Mouse (Mus musculus): ENCODE results near the gene Arrdc1.

The Arrdc1 gene

DNA sequence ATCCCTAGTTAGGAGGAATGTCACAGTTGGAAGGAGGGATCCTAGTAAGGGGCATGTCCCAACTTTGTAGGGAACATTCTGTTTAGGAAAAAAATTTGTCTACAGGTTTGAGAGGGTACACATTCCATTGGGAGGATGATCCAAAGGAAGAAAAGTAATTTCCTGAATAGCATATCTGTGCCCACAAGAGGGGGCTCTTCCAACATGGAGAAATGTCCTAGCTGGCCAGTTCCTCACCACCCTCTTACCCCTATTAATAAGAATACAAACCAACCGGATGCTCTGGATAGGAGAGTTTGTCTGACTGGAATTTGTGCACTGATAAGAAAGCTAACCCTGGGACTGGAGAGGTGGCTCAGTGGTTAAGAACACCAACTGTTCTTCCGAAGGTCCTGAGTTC, 11.5 kb downstream of the Arrdc1 start:
- no peak for DNase-seq (ENCODE audit: low read depth)

DNA sequence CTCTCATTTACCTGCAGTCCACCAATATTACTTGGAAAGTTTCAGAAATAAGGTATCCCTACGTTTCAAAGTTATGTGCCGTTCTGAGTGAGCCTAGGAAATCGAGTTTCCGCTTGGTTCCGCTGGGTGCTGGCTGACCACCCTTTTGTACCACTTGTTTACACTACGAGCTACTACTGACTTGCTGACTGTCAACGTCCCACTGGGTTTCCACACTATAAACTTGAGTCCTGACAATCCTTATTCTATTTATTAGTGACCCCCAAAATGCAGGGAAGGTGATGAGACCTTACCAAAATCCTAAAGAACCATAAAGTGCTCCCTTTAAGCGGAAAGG, 15.2 kb downstream of the Arrdc1 start:
- DNase-seq (ENCODE audit: low read depth) = no peak

DNA sequence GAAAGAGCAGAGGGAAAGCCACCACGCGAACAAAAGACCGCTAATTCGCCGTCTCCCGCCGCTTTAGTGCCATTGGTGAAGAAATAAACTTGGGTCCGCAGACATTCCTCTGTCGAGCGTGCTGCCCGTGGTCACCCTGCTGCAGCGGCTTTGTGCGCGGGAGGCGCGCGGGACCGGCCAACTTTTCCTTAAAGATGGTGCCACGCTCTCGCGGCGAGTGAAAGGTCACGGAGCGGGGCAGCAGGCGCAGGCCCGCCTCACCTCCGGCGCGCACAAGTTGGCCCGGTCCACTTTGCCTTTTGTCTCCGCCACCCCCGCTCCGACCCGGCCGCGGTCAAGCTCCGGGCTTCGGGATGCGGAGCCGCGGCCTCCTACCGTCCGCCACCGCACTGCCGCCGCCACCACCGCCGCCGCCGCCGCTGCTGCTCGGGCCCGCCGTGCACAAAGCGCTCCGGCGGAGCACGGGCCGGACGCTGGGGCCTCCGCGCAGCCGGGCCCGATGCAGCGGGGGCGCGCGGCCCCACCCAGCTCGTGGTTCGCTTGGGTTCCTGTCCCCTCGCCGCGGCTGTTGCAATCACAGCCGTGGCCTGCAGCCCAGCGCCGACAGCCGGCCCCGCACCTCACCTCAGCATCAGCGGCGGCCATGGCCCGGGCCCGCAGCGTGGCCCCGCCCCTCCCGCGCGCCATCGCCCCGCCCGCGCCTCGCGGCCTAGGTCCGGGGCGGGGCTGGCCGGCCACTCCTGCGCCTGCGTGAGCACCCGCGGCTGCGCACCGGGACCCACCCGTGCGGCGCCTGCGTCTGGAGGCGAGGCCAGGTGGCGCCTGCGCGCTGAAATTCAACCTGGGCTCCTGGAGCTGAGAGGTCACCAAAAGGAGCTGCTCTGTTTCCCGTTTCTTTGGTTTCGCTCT, 15.9 kb downstream of the Arrdc1 start, which contains the start of gene Ehmt1:
TSS of gene Ehmt1 (minus strand) at position 685 of the 909 bp plus-strand sequence.
- peak; percentile 82 for DNase-seq (ENCODE audit: low read depth)

DNA sequence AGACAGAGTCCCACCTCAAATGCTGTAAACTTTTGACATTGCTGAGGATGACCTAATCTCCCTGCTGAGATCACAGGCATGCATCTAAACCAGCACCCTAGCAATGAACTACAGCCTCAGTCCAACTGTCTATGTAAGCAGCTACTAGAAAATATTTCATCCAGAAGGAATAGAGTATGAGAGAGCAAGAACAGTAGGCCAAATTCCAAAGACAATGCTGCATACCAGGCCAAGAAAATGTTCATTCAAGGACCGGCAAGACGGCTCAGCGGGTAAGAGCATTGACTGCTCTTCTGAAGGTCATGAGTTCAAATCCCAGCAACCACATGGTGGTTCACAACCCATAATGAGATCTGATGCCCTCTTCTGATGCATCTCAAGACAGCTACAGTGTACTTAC, 20.3 kb downstream of the Arrdc1 start:
- no peak for DNase-seq (ENCODE audit: low read depth)

DNA sequence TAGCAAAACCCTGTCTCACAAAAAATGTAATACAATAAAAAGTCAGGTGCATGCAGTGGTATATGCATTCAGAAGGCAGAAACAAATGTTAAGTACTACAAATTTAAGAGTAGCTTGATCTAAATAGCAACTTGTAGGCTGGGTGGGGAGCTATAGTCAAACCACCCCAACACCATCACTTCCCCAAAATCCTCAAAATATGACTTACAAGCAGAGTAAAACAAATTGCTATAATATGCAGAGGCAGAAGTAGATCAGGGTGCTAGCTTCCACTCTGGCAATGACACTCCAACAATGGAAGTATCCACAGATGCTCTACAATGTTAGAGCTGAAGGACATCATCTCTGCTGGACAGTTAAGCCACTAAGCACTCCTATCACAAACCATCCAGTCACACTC, 22.5 kb downstream of the Arrdc1 start:
- no peak for DNase-seq (ENCODE audit: low read depth)

DNA sequence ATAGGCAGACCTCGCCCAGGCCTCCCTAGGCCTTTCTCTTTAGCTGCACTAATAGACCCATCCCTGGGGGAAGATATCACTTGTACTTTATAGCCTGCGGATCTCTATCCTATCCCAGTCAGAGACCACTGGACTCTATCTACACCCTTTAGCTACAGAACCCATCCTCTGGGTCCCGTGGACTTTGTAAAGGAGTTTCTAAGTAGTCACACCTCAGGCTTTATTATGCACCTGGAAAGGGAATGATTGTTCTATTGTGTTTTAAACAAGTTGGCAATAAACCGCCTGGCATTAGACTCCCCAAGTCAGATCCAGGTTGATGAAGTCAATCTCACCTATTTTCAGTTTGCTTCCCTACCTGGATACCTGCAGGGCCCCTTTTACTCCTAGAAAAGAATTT, 22.9 kb downstream of the Arrdc1 start:
- no peak for DNase-seq (ENCODE audit: low read depth)

DNA sequence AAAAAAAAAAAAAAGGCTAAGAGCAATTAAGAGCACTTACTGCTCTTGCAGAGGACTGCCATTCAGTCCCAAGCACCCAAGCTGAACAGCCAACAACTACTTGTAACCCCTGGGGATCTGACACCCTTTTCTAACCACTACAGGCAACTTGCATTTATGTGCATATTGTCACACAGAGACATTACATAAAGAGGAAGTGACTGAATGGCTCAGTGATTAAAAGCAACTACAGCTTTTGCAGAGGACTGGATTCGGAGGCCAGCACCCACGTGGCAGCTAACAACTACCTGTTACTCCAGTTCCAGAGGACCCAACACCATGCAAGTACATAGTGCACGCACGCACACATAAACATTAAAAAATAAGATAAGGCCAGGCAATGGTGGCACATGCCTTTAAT, 24.6 kb downstream of the Arrdc1 start:
- no peak for DNase-seq (ENCODE audit: low read depth)

DNA sequence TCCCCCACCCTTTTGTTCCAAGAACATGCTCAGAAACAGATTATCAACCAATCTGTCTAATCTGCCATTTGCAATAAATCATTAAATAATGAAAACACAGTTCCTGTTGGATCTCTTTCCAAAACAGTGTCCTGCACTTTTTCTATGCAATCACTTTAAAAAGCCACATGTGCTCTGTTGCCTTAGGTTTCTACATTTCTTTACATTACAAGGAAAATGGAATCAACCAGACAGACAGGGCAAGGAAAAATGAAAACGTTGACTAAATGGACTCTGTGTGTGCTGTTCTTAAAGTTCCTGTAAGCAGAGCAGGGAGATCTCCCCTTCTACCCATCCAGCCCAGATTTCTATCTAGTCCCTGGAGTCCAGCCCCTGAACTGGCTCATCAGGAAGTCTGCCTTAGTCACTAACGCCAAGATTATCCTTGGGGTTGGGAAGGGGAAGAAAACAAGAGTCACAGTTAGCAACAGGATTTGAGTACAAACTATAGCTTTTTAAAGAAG, 29.3 kb downstream of the Arrdc1 start:
- no peak for DNase-seq (ENCODE audit: low read depth)

DNA sequence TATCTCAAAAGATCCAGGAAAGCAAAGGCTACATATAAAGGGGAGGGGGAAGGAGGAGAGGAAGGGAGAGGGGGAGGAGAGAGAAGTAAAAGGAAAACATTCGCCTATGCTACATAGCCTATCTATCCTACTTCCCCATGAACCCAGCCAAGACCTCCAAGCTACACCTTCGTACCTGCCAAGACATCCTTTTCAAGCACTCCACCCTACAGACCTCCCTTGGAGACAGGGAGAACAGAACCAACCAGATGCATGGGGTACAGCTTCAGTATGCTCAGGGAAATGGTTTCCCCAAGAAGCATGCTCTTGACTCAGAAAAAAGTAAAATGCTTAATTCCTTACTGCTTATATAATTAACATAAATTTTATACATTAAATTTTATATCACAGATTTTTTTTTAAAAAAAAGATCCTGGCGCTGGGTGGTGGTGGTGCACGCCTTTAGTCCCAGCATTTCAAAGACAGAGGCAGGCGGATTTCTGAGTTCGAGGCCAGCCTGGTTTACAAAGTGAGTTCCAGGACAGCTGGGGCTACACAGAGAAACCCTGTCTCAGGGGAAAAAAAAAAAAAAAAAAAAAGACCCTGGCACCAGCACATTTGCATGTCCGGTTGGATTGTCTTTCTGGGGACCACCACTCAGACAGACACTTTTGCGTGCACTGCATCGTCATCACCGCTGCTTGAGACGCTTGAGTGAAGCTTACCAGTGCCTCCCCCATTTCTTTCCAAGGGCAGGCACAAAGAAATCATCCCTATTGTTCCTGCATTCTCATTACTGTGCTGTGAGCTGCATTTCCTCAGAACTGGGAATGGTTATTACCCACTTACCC, 30.0 kb downstream of the Arrdc1 start:
- DNase-seq (ENCODE audit: low read depth) = no peak

DNA sequence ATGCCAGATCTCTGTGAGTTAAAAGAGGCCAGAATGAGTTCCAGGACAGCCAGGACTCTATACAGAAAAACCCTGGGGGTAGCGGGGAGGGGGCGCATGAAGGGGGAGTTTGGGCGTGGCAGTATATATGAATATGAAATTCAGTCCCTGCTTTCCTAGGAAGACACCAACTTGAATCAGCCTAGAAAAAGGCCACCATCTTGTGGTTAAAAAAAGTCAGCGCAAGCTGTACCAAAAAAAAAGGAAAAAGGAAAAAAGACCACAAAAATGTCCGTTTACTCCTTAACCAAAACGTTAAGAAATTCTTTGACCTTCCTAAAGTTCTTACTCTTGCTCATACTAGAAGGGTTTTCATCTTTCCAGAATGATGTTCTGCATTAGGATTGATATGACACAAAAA, 32.1 kb downstream of the Arrdc1 start:
- no peak for DNase-seq (ENCODE audit: low read depth)

DNA sequence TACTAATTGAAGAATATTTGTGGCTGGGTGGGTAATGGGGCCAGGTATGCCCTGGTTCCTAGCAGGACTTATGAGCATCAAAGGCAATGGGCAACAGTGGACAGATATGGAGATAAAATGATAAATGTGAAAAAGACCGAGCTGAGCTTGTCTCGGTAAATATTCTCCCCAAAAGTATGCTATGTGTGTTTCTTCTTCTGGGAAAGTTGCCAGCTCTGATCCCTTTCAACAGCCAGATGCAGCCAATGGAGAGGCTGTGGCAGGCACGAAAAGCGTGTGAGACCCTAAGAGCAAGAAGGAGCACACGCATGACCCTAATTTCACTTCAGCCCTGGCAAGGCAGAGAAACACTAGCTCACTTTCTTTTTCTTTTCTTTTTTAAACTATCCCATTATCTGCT, 34.0 kb downstream of the Arrdc1 start:
- no peak for DNase-seq (ENCODE audit: low read depth)

DNA sequence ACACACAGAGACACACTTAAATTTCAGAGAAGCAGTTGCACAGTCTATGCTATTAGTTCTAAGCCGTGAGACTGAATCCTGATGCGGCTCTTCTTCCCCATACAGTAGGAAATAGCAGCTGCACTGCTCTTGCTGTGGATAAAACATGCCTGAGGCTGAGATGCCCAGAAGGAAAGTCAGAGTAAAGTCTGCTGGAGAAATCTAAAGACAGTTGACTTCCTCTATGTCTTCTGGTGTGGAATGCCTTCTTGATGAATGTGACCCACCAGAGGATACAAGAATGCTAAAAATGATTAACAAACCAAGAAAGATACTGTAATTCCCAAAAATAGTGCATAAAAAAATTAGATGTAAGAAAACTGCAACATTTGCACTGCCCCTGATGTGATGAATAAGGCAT, 35.8 kb downstream of the Arrdc1 start:
- DNase-seq (ENCODE audit: low read depth) = no peak

DNA sequence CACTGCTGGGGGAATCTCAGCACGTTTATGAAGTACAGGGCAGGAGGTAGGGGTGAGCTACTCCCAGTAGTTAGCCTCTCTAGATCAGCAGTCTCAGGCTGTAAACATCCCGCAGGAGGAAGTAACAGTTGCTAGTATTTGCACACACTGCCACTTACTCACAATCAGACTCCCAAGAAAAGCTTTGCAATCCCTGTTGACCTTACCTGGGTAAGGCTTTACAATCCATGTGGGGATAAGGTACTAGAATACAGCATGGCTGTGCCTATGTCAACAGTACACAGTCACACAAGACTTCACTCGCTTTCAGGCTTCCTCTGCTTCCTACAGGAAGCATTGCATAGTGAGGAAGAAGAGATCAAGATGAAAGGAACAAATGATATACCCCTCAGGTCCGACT, 38.3 kb downstream of the Arrdc1 start:
- no peak for DNase-seq (ENCODE audit: low read depth)

DNA sequence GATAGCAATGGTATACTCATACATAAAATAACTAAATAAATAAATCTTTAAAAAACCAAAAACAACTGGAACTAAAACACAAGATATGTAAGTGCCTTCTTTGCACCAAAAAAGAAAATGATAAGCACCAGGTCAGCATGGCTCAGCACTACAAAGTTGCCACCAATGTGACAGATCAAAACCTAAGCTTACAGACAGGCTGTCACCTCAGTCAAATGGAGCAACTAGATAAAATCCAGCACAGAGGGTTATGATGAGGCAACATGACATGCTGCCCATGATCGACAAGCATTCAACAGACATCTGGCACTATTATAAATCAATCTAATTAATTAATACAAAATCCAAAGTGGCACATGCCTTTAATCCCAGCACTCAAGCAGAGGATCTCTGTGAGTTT, 40.8 kb downstream of the Arrdc1 start:
- no peak for DNase-seq (ENCODE audit: low read depth)

DNA sequence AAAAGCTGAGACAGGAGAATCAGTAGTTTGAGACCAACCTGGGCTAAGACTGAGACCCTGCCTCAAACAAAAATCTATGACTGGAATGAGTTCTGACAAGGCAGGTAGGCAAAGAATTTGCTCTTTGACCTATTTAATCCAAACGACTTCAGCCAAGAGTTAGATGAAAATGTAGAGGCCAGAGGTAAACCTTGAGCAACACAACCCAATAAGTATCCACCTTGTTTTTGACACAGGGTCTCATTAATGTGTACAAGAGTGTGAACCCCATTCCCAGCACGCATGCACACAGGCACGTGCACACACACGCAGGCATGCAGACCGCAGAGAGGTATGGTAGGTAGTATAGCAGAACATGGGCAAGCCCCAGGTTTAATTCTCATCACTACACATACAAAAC, 42.7 kb downstream of the Arrdc1 start:
- no peak for DNase-seq (ENCODE audit: low read depth)

DNA sequence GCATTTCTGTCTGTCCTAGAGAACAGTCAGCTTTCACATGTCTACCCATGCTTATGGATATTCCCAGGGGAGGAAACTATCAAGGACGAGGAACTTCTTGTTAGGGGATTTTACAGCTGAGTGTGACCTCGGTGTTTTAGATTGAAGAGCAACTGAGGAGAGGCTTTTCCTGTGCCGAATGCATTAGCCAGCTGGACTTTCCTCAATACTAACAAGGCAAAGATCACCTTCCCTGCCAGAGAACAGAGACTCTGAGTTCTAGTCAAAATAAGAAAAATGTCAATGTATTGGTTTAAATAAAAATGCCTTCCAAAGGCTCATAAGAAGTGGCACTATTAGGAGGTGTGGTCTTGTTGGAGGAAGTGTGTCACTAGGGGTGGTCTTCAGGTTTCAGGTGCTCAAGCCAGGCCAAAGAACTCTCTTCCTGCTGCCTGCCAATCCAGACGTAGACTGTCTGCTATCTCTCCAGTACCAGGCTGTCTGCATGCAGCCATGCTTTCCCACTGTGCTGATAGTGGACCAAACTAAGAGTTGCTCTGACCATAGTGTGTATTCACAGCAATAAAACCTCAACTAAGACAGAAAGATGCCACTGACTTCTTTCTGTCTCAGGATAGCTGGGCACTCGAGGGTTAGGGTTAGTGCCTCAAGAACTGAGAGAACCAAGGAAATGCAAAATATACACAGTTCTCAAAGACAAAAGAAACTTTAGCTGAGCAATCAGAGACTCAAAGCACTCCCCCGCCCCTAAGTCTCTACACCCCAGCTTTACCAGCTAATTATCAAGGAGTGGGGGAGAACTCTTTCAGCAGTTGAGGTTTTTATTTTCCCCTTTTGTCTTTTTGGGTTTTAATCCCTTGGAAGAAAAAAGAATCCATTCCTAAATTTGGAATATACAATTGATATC, 44.3 kb downstream of the Arrdc1 start:
- DNase-seq (ENCODE audit: low read depth) = no peak

DNA sequence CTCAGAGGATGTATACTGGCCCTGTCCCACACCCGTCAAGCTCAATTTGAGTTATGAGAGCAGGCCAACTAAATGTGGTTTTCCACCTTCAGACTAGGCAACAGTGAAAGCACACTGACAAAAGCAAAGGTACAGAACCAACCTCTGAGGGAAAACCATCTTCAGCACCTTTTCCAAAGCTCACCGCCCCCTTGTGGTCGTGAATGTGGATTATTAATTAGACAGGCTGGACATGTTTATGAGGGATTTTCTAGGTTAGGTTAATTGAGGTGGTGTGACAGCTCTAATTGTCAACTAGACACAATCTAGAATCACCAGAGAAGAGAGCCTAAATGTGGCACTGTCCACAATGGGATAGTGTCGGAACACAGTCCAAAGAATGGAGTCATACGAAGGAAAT, 46.2 kb downstream of the Arrdc1 start:
- DNase-seq (ENCODE audit: low read depth) = peak; percentile 29

DNA sequence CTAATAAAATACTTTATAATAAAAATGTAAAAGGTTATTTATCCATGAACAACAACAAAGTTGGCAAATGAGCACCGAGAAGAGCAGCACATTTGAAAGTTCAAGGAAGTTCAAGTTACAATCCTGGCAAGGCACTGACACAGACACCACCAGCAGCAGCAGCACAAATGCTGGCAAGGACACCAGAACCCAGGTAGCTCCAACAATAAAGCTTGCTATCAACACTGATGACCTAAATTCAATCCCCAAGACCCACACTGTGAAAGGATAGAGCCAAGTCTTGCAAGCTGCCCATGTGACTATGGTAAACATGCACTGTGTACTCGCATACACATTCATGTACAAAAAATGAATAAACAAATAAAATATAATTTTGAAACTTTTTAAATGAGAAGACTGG, 54.4 kb downstream of the Arrdc1 start:
- DNase-seq (ENCODE audit: low read depth) = no peak
